Mouse (Mus musculus) heart, embryonic 16.5 days (tissue): ENCODE measurements around the gene Lat2. TPM values are rescaled to one million over a fixed set of nuclear protein-coding genes. Genes with fewer than 3 reads are reported as not detected.

Experiments
- ATAC-seq: fragments of 200-750 bp; cut with Nextera tagmentation; replicated peaks from 2 replicates; pipeline ENCODE4 v1.8.0; 2017; ENCODE audit warnings: moderate number of reproducible peaks; ENCODE audit not compliant: insufficient read depth, low FRiP score; ENCODE audit errors: extremely low read depth
- H3K27ac ChIP-seq: fragments of 300-500 bp; sonication (generic); 2 replicates; pipeline ENCODE4 v1.5.1; 2014; ENCODE audit warnings: mild to moderate bottlenecking, low read length, control low read depth, moderate library complexity
- H3K27me3 ChIP-seq: fragments of 300-500 bp; sonication (generic); 2 replicates; pipeline ENCODE4 v1.6.1; 2014; ENCODE audit warnings: low read length, mixed read lengths; ENCODE audit not compliant: control insufficient read depth, insufficient read depth
- H3K36me3 ChIP-seq: fragments of 300-500 bp; sonication (generic); 2 replicates; pipeline ENCODE4 v1.6.1; 2014; ENCODE audit not compliant: control insufficient read depth, insufficient read depth
- H3K4me1 ChIP-seq: fragments of 300-500 bp; sonication (generic); 2 replicates; pipeline ENCODE4 v1.6.1; 2014; ENCODE audit warnings: low read length, mixed read lengths; ENCODE audit not compliant: control insufficient read depth, insufficient read depth
- H3K4me2 ChIP-seq: fragments of 300-500 bp; sonication (generic); 2 replicates; pipeline ENCODE4 v1.6.1; 2014; ENCODE audit warnings: low read depth, mild to moderate bottlenecking, control low read depth, low read length
- H3K4me3 ChIP-seq: fragments of 300-500 bp; sonication (generic); 2 replicates; pipeline ENCODE4 v1.5.1; 2014; ENCODE audit warnings: mild to moderate bottlenecking, control low read depth, low read length
- H3K9ac ChIP-seq: fragments of 300-500 bp; sonication (generic); 2 replicates; pipeline ENCODE4 v1.6.1; 2014; ENCODE audit warnings: low read length, control low read depth
- H3K9me3 ChIP-seq: fragments of 300-500 bp; sonication (generic); replicated peaks from 2 replicates; pipeline ENCODE4 v1.6.1; 2016; ENCODE audit warnings: low read length; ENCODE audit not compliant: control insufficient read depth
- WGBS: fragments of 180-500 bp; shearing (Covaris S2); extraction: QIAGEN DNeasy Blood & Tissue Kit; methylation state at CpG from one replicate; pipeline ENCODE4 v1.1.7; 2014; 5-methylcytosine and 5-hydroxymethylcytosine counted together
- polyA plus RNA-seq: library from polyadenylated mRNA; unstranded; fragments of >200 nt; fragmentation: Nextera tagmentation; extraction: Ambion mirVana; gene quantifications from 2 replicates; pipeline ENCODE4 v1.2.1, GENCODE M21; 2015

Gene Lat2
- polyA plus RNA-seq, 1 experiment from 2014 or later, result 5.7 TPM

- H3K27ac ChIP-seq, result peak overlapping the region; percentile 67
- H3K4me1 ChIP-seq, result peaks cover 9% of the 10 kb centered on the region
- no peak overlapping the region for H3K9ac ChIP-seq
- WGBS, result 48% methylated on average over 8 of the region's 8 CpGs
- no peak overlapping the region for H3K4me2 ChIP-seq
- H3K27me3 ChIP-seq, result no peaks in the 10 kb centered on the region
- 0 out of 2 replicates have a peak, but pooled peaks have one; percentile 6 for ATAC-seq
- H3K9me3 ChIP-seq, result peaks cover 3% of the 10 kb centered on the region; the same call in 1 of the 2 replicates
- no peaks in the 10 kb centered on the region for H3K36me3 ChIP-seq
- no peak overlapping the region for H3K4me3 ChIP-seq
Measured at GRCm38 (mm10) chr5:134568964-134569491, 45.8 kb downstream of the Lat2 start.

- Histone ChIP-seq H3K4me1 (peaks cover 9% of the 10 kb centered on the region), H3K4me3 (no peak overlapping the region), H3K9me3 (peaks cover 3% of the 10 kb centered on the region; the same call in 1 of the 2 replicates), H3K27ac (no peak overlapping the region), H3K36me3 (no peaks in the 10 kb centered on the region), H3K9ac (no peak overlapping the region), H3K27me3 (no peaks in the 10 kb centered on the region), H3K4me2 (no peak overlapping the region)
- 63% methylated on average over 3 of the region's 3 CpGs for WGBS
- ATAC-seq, result no peak
Measured at GRCm38 (mm10) chr5:134568030-134568429, 46.8 kb downstream of the Lat2 start.

GRCm38 (mm10) chr5:134567445-134567844 is 47.4 kb downstream of the Lat2 start:
- no peak overlapping the region for H3K27ac ChIP-seq
- no peaks in the 10 kb centered on the region for H3K36me3 ChIP-seq
- H3K4me2 ChIP-seq, result no peak overlapping the region
- H3K4me3 ChIP-seq, result no peak overlapping the region
- WGBS, result 66% methylated on average over 4 of the region's 4 CpGs
- no peak overlapping the region for H3K9ac ChIP-seq
- no peak for ATAC-seq
- peaks cover 3% of the 10 kb centered on the region; the same call in 1 of the 2 replicates for H3K9me3 ChIP-seq
- peaks cover 6% of the 10 kb centered on the region for H3K4me1 ChIP-seq
- H3K27me3 ChIP-seq, result no peaks in the 10 kb centered on the region

GRCm38 (mm10) chr5:134565696-134566095 is 49.1 kb downstream of the Lat2 start:
- Histone ChIP-seq H3K36me3 (no peaks in the 10 kb centered on the region), H3K4me3 (no peak overlapping the region), H3K27ac (no peak overlapping the region), H3K9me3 (no peaks in the 10 kb centered on the region), H3K9ac (no peak overlapping the region), H3K4me2 (no peak overlapping the region), H3K4me1 (peaks cover 2% of the 10 kb centered on the region; the same call in 1 of the 2 replicates), H3K27me3 (no peaks in the 10 kb centered on the region)
- no peak for ATAC-seq
- 77% methylated on average over 6 of the region's 6 CpGs for WGBS

GRCm38 (mm10) chr5:134564272-134564671 is 50.6 kb downstream of the Lat2 start:
- H3K9ac ChIP-seq, result no peak overlapping the region
- H3K27me3 ChIP-seq, result no peaks in the 10 kb centered on the region
- no peak overlapping the region for H3K27ac ChIP-seq
- H3K9me3 ChIP-seq, result no peaks in the 10 kb centered on the region
- ATAC-seq, result no peak
- WGBS, result 97% methylated on average over 2 of the region's 2 CpGs
- no peak overlapping the region for H3K4me2 ChIP-seq
- no peak overlapping the region for H3K4me3 ChIP-seq
- peaks cover 2% of the 10 kb centered on the region; the same call in 1 of the 2 replicates for H3K4me1 ChIP-seq
- H3K36me3 ChIP-seq, result no peaks in the 10 kb centered on the region

GRCm38 (mm10) chr5:134560450-134561171 is 54.2 kb downstream of the Lat2 start:
- no peak overlapping the region for H3K4me2 ChIP-seq
- no peak overlapping the region for H3K4me3 ChIP-seq
- WGBS, result 74% methylated on average over 16 of the region's 16 CpGs
- H3K27ac ChIP-seq, result no peak overlapping the region
- H3K36me3 ChIP-seq, result no peaks in the 10 kb centered on the region
- H3K4me1 ChIP-seq, result no peaks in the 10 kb centered on the region
- no peaks in the 10 kb centered on the region for H3K9me3 ChIP-seq
- no peak overlapping the region for H3K9ac ChIP-seq
- H3K27me3 ChIP-seq, result no peaks in the 10 kb centered on the region
- no peak for ATAC-seq

GRCm38 (mm10) chr5:134560071-134560449 is 54.8 kb downstream of the Lat2 start, which contains the start of gene Syna:
Gene Syna, minus strand, starts transcription at chr5:134560171.
- 72% methylated on average over 7 of the region's 7 CpGs for WGBS
- ATAC-seq, result no peak
- no peaks in the 10 kb centered on the region for H3K36me3 ChIP-seq
- no peaks in the 10 kb centered on the region for H3K9me3 ChIP-seq
- no peak within 1 kb of the TSS for H3K4me3 ChIP-seq
- no peak within 1 kb of the TSS for H3K4me2 ChIP-seq
- no peaks in the 10 kb centered on the region for H3K27me3 ChIP-seq
- H3K4me1 ChIP-seq, result 0 out of 2 replicates have a peak, but pooled peaks cover 2% of the 10 kb centered on the region
- no peak within 1 kb of the TSS for H3K9ac ChIP-seq
- no peak within 1 kb of the TSS for H3K27ac ChIP-seq

GRCm38 (mm10) chr5:134555463-134556164 is 59.2 kb downstream of the Lat2 start:
- peak overlapping the region; percentile 30 for H3K27ac ChIP-seq
- no peak overlapping the region for H3K9ac ChIP-seq
- 7% methylated on average over 20 of the region's 20 CpGs for WGBS
- H3K9me3 ChIP-seq, result no peaks in the 10 kb centered on the region
- no peak overlapping the region for H3K4me3 ChIP-seq
- ATAC-seq, result peak; percentile 21
- H3K27me3 ChIP-seq, result no peaks in the 10 kb centered on the region
- H3K36me3 ChIP-seq, result no peaks in the 10 kb centered on the region
- peaks cover 13% of the 10 kb centered on the region for H3K4me1 ChIP-seq
- H3K4me2 ChIP-seq, result peak overlapping the region; percentile 5; the same call in 1 of the 2 replicates
